Mouse (Mus musculus): ENCODE results near the gene Pecam1. TPM values are rescaled to one million over a fixed set of nuclear protein-coding genes. Genes with fewer than 3 reads are reported as not detected.

The Pecam1 gene
- polyA plus RNA-seq, 1 experiment from 2014 or later: 44.3 TPM

DNA sequence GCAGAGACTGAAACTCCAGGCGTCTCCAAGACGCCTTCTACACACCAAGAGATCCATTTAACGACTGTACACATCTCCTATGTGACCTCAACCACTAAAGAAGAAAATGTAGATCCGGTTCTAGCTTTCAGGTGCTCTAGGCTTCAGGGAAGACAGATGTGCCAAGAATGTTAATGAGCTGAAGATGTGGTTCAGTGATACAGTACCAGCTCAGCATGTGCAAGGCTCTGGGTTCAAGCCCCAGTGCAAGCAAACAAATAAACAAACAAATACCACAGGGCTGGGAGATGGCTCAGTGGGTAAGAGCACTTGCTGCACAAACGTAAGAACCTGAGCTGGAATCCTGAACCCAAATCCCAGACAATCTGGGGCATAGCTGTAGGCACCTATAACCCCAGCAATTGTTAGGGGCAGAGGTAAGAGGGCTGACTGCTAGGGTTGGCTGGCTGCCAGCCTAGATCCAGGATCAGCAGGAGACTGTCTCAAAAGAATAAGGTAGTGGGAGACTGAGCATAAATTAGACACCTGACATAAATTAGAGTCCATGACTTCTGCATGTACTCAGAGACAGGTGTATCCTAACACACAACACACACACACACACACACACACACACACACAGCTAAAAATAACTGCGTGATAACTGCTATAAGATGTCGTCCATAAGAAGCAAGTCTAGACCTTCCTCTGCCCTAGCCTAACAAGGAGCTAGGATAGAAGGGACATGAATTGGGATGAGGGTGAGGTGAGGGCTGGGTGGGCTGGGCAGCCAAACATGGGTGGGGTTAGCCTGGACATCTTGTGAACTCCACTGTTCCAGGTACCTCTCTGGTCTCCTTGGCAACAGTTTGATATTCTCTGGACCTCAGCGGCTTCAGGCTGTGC lies 76.5 kb downstream of the Pecam1 start:
- WGBS: 64% methylated on average over 8 of the region's 8 CpGs
- Histone ChIP-seq H3K4me3 (ENCODE audit: low read depth, low read length) (no peak overlapping the region), H3K27me3 (replicated peaks; ENCODE audit: control insufficient read depth, insufficient read depth, low read length) (no peaks in the 10 kb centered on the region), H3K9ac (ENCODE audit: low read length) (no peak overlapping the region), H3K4me1 (replicated peaks; ENCODE audit: control insufficient read depth, insufficient read depth, low read length) (peaks cover 20% of the 10 kb centered on the region), H3K27ac (ENCODE audit: low read depth) (peak overlapping the region; percentile 73), H3K36me3 (ENCODE audit: control insufficient read depth, insufficient read depth, low read length) (no peaks in the 10 kb centered on the region), H3K4me2 (ENCODE audit: low read length) (peak overlapping the region; percentile 39), H3K9me3 (ENCODE audit: control insufficient read depth, low read length) (no peaks in the 10 kb centered on the region)
- ATAC-seq (replicated peaks; ENCODE audit: low FRiP score, low TSS enrichment, low read depth): peak; percentile 6; the same call in 1 of the 2 replicates
- no peak for DNase-seq (ENCODE audit: low spot score)

DNA sequence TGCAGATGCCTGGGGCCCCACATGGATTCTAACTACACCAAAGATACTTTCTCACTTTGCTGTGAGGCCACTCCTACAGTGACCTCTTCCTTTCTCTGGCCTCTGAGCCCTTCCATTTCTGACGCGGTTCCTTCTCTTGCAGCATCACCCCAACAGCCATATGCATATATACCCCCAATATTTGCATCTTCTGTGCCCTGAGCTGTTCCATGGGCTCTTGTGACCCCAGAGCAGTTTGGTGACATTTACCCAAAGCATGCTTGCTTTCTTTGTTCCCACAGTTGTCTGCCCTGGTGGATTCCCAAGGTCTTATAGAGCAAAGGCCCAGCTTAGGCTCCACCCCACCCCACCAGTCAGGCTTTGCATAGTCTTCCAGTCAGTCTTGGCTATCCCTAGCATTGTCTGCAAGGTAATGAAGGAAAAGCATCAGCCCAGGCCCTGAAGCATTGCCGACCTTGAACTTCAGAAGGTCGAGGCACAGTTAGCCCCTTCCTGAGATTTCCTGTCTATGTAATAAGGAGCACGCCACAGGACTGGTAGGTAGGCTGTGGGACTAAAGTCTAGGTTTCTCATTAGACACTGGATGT lies 77.4 kb downstream of the Pecam1 start:
- no peak overlapping the region for H3K27ac ChIP-seq (ENCODE audit: low read depth)
- WGBS: 82% methylated on average over 5 of the region's 5 CpGs
- no peaks in the 10 kb centered on the region for H3K27me3 ChIP-seq (replicated peaks; ENCODE audit: control insufficient read depth, insufficient read depth, low read length)
- H3K36me3 ChIP-seq (ENCODE audit: control insufficient read depth, insufficient read depth, low read length): no peaks in the 10 kb centered on the region
- no peak overlapping the region for H3K4me3 ChIP-seq (ENCODE audit: low read depth, low read length)
- no peak overlapping the region for H3K9ac ChIP-seq (ENCODE audit: low read length)
- peaks cover 20% of the 10 kb centered on the region for H3K4me1 ChIP-seq (replicated peaks; ENCODE audit: control insufficient read depth, insufficient read depth, low read length)
- H3K9me3 ChIP-seq (ENCODE audit: control insufficient read depth, low read length): no peaks in the 10 kb centered on the region
- H3K4me2 ChIP-seq (ENCODE audit: low read length): no peak overlapping the region
- ATAC-seq (replicated peaks; ENCODE audit: low FRiP score, low TSS enrichment, low read depth) (no peak), DNase-seq (ENCODE audit: low spot score) (no peak)

DNA sequence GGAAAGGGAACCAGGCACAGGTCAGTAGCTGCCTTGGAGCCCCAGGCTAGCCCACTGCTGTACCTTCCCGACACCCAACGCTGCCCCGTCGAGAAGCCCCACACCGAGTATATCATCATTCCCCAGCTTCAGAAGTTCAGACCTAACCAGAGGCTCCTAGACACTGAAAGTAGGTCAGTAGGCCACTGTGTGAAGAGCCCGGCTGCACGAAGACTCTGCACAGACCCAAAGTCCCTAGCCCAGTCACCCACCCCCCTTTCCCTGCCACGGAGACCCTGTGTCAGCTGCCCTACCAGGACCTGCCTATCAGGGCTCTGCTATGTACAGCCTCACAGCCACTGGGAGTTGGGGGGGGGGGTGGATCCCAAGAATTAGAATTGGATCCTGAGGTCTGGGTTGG lies 78.6 kb downstream of the Pecam1 start:
- H3K36me3 ChIP-seq (ENCODE audit: control insufficient read depth, insufficient read depth, low read length): no peaks in the 10 kb centered on the region
- no peaks in the 10 kb centered on the region for H3K9me3 ChIP-seq (ENCODE audit: control insufficient read depth, low read length)
- no peak overlapping the region for H3K4me2 ChIP-seq (ENCODE audit: low read length)
- no peak overlapping the region for H3K4me3 ChIP-seq (ENCODE audit: low read depth, low read length)
- H3K4me1 ChIP-seq (replicated peaks; ENCODE audit: control insufficient read depth, insufficient read depth, low read length): peaks cover 20% of the 10 kb centered on the region
- no peaks in the 10 kb centered on the region for H3K27me3 ChIP-seq (replicated peaks; ENCODE audit: control insufficient read depth, insufficient read depth, low read length)
- 93% methylated on average over 8 of the region's 8 CpGs for WGBS
- DNase-seq (ENCODE audit: low spot score) (no peak), ATAC-seq (replicated peaks; ENCODE audit: low FRiP score, low TSS enrichment, low read depth) (no peak)
- H3K27ac ChIP-seq (ENCODE audit: low read depth): no peak overlapping the region
- H3K9ac ChIP-seq (ENCODE audit: low read length): no peak overlapping the region

DNA sequence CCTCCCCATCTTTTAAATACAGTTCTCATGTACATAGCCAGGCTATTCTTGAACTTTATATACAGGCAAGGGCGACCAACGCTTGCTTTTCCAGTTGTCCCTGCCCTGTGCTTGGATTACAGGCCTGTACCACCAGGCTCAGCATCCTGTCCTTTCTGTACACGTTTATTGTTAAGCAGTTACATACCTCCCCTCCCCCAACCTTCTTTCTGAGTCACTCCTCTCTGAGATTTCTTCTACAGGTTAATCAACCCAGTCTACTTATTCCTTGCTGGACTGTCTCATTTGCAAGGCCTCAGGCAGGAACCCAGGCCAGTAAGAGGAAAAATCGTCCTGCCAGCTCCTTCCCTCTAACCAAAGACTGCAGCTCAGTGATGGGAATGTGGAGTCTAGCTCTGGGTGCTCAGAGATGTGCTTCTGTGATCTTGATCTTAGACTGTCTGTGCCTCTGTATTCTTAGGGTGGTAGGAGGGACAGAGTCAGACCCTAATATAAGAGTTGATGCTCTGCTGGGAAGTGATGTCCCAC lies 79.4 kb downstream of the Pecam1 start:
- no peak for ATAC-seq (replicated peaks; ENCODE audit: low FRiP score, low TSS enrichment, low read depth)
- no peak overlapping the region for H3K4me2 ChIP-seq (ENCODE audit: low read length)
- H3K9me3 ChIP-seq (ENCODE audit: control insufficient read depth, low read length): no peaks in the 10 kb centered on the region
- no peak overlapping the region for H3K4me3 ChIP-seq (ENCODE audit: low read depth, low read length)
- H3K27me3 ChIP-seq (replicated peaks; ENCODE audit: control insufficient read depth, insufficient read depth, low read length): no peaks in the 10 kb centered on the region
- H3K27ac ChIP-seq (ENCODE audit: low read depth): no peak overlapping the region
- H3K36me3 ChIP-seq (ENCODE audit: control insufficient read depth, insufficient read depth, low read length): no peaks in the 10 kb centered on the region
- 63% methylated on average over 4 of the region's 4 CpGs for WGBS
- no peak overlapping the region for H3K9ac ChIP-seq (ENCODE audit: low read length)
- no peak for DNase-seq (ENCODE audit: low spot score)
- H3K4me1 ChIP-seq (replicated peaks; ENCODE audit: control insufficient read depth, insufficient read depth, low read length): peaks cover 20% of the 10 kb centered on the region

DNA sequence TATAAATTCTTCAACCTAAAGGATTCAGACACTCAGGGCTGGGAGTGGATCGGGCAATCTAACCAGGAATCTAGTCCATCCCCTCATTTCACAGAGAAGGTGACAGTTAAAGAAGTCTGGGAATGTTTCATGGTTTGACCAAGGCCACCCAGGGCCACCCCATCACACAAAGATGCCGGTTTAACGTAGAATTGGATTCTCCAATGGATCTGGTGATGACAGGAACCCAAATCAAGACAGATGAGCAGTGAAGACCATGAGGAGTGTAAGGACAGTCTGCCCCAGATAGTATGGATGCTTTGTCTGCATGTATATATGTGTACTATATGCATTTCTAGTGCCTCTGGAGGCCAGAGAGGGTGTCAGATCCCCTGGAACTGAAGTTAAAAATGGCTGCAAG lies 80.2 kb downstream of the Pecam1 start:
- peaks cover 19% of the 10 kb centered on the region for H3K4me1 ChIP-seq (replicated peaks; ENCODE audit: control insufficient read depth, insufficient read depth, low read length)
- no peaks in the 10 kb centered on the region for H3K27me3 ChIP-seq (replicated peaks; ENCODE audit: control insufficient read depth, insufficient read depth, low read length)
- H3K4me2 ChIP-seq (ENCODE audit: low read length): no peak overlapping the region
- DNase-seq (ENCODE audit: low spot score): no peak
- no peaks in the 10 kb centered on the region for H3K36me3 ChIP-seq (ENCODE audit: control insufficient read depth, insufficient read depth, low read length)
- no peak overlapping the region for H3K4me3 ChIP-seq (ENCODE audit: low read depth, low read length)
- no peak overlapping the region for H3K9ac ChIP-seq (ENCODE audit: low read length)
- ATAC-seq (replicated peaks; ENCODE audit: low FRiP score, low TSS enrichment, low read depth): no peak
- H3K9me3 ChIP-seq (ENCODE audit: control insufficient read depth, low read length): no peaks in the 10 kb centered on the region
- H3K27ac ChIP-seq (ENCODE audit: low read depth): no peak overlapping the region
- WGBS: 79% methylated on average over 3 of the region's 3 CpGs

DNA sequence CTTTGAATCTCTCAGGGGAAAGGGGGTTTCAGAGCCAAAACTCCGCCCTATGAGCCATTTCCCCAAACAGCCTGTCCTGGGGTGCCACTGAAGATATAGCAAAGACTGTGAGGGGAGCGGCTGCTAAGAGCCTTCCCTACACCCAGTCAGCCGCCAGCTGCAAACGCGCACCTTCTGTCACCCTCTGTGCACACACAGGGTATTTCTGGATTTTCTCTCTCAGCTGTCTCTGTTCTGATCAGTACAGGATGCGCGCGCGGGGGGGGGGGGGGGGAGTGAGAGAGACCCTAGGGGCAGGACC lies 80.6 kb downstream of the Pecam1 start:
- no peak overlapping the region for H3K9ac ChIP-seq (ENCODE audit: low read length)
- no peak for ATAC-seq (replicated peaks; ENCODE audit: low FRiP score, low TSS enrichment, low read depth)
- H3K27ac ChIP-seq (ENCODE audit: low read depth): no peak overlapping the region
- H3K9me3 ChIP-seq (ENCODE audit: control insufficient read depth, low read length): no peaks in the 10 kb centered on the region
- no peak overlapping the region for H3K4me3 ChIP-seq (ENCODE audit: low read depth, low read length)
- H3K4me2 ChIP-seq (ENCODE audit: low read length): no peak overlapping the region
- WGBS: 26% methylated on average over 5 of the region's 9 CpGs
- H3K4me1 ChIP-seq (replicated peaks; ENCODE audit: control insufficient read depth, insufficient read depth, low read length): peaks cover 14% of the 10 kb centered on the region
- no peaks in the 10 kb centered on the region for H3K36me3 ChIP-seq (ENCODE audit: control insufficient read depth, insufficient read depth, low read length)
- no peak for DNase-seq (ENCODE audit: low spot score)
- no peaks in the 10 kb centered on the region for H3K27me3 ChIP-seq (replicated peaks; ENCODE audit: control insufficient read depth, insufficient read depth, low read length)

DNA sequence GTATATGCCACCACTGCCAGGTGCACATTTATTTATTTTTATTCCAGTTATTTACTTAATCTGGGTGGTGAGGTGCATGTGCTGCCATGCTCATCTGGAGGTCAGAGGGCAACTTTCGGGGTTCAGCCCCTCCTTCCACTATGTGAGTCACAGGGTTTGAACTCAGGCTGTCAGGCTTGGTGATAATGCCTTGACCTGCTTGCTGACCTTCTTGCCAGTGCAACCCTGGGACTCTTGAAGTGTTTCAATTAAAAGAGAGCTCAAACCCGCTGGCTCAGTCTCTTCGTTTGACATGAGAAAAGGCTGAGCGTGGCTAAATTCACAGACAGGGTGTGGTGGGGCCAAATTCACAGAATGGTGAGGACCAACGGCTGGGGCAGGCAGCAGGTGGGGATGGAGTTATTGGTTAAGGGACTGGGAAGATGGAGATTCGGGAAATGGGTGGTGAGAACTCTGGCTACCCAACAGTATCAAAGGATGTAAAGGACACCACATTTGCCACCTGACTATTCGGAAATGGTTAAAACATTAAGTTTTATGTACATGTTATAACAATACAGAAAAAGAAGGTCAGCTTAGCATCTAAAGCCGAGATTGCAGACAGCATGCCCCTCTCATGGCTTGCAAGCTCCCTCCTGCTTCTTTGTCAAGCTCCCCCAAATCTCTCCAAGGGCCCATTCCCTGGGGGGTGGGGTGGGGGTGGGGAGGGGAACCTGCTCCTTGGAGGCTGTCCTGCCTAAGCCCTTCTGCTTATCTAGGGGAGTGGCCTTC lies 81.1 kb downstream of the Pecam1 start:
- Histone ChIP-seq H3K9me3 (ENCODE audit: control insufficient read depth, low read length) (no peaks in the 10 kb centered on the region), H3K27ac (ENCODE audit: low read depth) (no peak overlapping the region), H3K9ac (ENCODE audit: low read length) (no peak overlapping the region), H3K4me1 (replicated peaks; ENCODE audit: control insufficient read depth, insufficient read depth, low read length) (peaks cover 9% of the 10 kb centered on the region; the same call in 1 of the 2 replicates), H3K36me3 (ENCODE audit: control insufficient read depth, insufficient read depth, low read length) (no peaks in the 10 kb centered on the region), H3K4me3 (ENCODE audit: low read depth, low read length) (no peak overlapping the region), H3K27me3 (replicated peaks; ENCODE audit: control insufficient read depth, insufficient read depth, low read length) (no peaks in the 10 kb centered on the region), H3K4me2 (ENCODE audit: low read length) (no peak overlapping the region)
- ATAC-seq (replicated peaks; ENCODE audit: low FRiP score, low TSS enrichment, low read depth): no peak
- 52% methylated on average over 8 of the region's 8 CpGs for WGBS
- no peak for DNase-seq (ENCODE audit: low spot score)

DNA sequence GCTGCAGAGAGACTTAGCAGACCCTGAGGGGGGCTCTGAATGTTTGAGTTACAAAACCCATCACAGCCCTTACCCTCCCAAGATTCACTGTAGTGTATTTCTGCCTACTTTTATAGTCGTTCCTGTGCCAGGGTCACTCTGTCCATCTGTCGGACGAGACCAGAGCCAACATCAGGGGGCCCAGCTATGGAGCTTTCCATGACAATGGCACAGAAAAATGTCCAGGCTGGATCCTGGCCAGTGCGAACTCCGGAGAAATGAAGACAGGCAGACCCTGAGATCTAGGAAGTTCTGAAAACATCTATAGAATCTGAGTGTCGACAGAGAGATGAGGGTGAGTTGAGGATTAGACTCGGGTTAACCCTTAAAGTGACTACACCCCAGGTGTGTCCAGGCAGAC lies 82.1 kb downstream of the Pecam1 start:
- H3K27me3 ChIP-seq (replicated peaks; ENCODE audit: control insufficient read depth, insufficient read depth, low read length): no peaks in the 10 kb centered on the region
- no peak overlapping the region for H3K27ac ChIP-seq (ENCODE audit: low read depth)
- 0 out of 2 replicates have a peak, but pooled peaks cover 6% of the 10 kb centered on the region for H3K4me1 ChIP-seq (replicated peaks; ENCODE audit: control insufficient read depth, insufficient read depth, low read length)
- no peak overlapping the region for H3K4me2 ChIP-seq (ENCODE audit: low read length)
- no peak for DNase-seq (ENCODE audit: low spot score)
- H3K9me3 ChIP-seq (ENCODE audit: control insufficient read depth, low read length): no peaks in the 10 kb centered on the region
- H3K9ac ChIP-seq (ENCODE audit: low read length): no peak overlapping the region
- no peak overlapping the region for H3K4me3 ChIP-seq (ENCODE audit: low read depth, low read length)
- no peaks in the 10 kb centered on the region for H3K36me3 ChIP-seq (ENCODE audit: control insufficient read depth, insufficient read depth, low read length)
- 59% methylated on average over 7 of the region's 7 CpGs for WGBS
- no peak for ATAC-seq (replicated peaks; ENCODE audit: low FRiP score, low TSS enrichment, low read depth)

All from intestine, embryonic 14.5 days (tissue).